Mouse (Mus musculus): ENCODE data around the gene Zfhx3.

Gene Zfhx3

DNA sequence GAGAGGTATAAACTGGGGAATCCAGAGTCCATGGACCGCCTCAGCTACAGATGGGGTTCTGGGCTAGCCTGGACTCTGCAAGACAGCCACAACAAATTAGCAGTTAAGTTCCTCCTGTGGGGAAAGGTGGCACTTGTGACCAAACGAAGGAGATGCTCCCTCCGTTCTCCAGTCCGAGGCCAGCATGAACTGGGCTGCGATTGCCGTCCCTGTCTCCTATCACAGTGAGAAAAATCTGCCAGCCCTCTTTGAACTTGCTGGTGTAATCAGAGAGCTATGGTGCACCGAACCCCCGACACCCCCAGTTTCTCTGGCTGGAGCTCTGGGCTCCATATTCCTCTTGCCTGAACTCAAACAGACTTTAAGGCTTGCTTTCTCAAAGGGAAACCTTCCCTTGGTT, 945.4 kb downstream of the Zfhx3 start:
- DNase-seq (ENCODE audit: low spot score in 2 of 2) = no peak

DNA sequence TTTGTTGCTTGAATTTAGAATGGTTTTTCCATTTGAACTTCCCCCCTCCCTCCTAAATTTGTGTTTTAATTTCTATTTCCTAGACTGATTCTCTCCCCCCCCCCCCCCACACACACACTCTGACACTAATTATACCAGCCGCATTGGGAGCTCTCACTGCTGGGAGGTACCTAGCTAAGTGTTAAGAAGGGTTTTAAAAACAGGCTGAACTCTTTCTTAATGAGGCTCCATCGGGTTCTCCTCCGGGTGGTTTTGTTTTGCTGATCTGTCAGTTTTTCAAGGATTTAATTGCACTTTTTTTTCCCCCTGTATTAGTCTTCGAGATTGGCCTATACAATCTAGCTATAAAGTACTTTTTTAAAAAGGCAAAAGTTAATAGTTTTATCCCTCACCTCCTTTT, 946.5 kb downstream of the Zfhx3 start:
- DNase-seq (ENCODE audit: low spot score in 2 of 2) = no peak

DNA sequence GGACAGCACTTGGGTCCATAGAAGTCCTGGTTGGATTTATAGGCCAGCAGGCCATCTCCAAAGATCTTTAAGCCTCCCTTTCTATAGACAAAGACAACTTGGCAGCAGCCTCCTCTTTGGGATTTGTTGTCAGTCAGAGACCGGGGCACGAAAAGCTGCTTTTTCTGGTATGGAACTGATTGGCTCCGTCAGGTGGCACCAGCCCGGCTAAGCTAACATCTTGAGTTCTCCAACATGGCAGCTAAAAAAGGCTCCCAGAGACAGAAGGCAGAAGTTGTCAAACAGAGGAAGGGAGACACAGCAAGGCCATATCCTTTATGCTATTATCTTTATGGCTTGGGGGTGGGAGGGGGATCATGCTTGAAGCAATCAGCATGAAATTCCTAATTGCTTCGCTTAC, 947.0 kb downstream of the Zfhx3 start:
- DNase-seq (ENCODE audit: low spot score in 2 of 2) = no peak

DNA sequence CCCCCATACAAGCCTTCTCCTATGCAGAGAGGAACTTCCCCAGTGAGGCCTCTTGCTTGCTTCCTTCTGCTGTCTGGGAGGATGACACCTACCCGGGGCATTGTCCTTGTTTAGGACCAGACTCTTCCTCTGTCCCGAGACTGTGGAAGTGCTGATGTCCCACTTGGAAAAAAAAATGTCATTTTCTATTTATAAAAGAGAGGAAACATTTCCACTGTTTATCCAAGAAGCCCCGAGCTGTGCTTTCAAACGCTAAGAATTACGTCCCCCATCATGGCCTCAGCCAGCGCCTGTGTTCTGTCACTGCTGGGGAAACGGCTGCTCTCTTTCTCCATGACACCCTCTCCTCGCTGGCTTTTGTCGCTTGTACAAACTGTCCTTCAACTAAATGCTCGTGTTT, 951.8 kb downstream of the Zfhx3 start:
- DNase-seq (ENCODE audit: low spot score in 2 of 2) = no peak

DNA sequence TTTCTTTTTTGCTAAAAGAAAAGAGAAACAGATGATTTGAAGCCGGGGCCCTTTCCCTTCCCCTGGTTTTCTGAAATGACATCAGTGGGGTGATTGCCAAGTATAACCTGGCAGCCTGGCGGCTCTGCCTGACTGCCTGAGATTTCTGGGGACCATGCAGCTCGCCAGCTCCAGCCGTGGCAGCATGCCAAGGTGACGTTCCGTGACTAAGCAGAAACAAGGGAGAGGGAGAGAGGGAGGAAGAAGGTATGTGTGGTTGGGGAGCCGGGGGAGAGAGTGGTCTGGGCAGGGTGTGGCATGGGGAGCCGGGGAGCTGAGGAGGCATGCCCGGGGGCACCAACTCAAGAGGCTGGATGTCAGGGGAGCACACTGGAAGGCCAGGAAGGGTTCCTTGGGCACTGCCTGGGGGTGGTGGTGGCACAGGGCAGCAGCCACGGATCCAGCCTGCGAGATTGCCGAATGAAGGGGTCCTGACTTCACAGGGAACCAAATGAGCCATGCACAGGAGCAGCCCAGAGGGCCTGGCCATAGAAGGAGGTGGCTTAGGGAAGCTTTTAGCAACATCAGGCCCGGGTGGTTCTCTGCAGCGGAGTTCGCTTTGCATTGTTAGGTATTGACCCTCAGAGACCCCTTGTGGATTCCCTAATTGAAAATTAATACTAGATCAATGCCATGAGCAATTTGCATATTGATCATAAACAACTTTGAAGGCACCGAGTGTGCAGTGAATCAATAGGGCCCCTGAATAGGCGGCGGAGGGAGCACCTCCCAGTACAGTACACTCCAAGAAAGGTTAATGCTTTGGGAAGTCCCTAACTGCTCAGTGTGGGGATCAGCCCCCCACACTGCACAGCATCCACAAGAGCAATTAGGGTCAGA, 954.3 kb downstream of the Zfhx3 start:
- peak; percentile 67 to 73 for DNase-seq (ENCODE audit: low spot score in 2 of 2)

DNA sequence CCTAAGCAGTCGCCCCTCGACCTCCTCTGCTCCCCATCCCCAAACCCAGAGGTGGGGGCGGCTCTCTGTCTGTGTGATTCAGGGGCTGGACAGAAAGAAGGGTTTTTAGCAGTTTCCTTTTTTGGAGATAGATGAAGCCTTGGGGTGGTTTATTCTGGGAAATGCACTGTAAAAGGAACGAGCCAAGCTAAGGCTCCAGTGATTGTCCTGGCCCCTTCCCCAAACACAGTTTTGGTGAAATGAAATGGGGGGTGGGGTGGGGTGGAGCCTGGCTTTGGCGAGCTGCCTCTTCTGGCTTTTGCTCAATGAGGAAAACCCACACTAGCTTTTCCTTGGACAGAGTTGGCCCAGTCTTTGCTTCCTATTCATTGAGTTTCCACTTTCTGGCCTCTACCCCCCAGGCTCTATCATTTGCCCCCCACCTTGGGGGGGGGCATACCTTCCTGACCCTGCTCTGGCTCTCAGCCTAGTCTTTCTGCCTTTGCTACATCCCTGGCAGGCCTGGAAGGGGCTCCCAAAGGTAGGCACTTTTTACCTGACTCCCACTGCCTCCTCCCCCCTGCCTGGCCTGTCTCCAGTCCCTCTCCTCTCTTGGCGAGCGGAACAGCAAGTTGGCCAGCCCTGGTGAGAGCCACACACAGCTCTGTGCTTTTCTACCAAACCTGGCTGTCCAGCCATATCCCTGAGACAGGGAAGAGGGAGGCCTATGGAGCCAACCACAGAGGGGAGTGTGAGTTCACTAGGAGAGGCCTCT, 955.1 kb downstream of the Zfhx3 start:
- DNase-seq (ENCODE audit: low spot score in 2 of 2) = no peak

DNA sequence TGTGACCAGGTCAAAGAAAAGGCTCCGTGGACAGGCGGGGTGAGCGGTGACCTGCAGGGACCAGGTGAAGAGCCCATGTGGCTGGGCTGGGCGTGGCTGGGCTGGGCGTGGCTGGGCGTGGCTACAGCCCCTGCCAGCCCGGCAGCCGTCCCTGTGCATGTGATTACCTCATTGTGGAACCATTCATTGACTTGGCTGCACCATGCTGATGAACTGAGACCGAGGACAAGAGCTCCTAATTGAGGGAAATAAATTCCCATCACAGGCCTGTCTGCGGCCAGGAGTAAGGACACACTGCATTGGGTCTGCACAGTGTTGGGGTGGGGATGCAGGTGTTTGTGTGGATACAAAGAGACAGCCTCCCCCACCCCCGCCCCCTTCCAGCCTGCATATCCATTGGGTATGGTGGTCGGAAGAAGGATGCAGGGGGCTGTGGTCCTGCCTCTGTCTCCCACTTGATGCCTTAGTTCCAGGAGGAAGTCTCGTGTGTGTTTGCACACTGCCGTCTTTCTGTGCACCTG, 956.9 kb downstream of the Zfhx3 start:
- DNase-seq (ENCODE audit: low spot score in 2 of 2) = no peak

DNA sequence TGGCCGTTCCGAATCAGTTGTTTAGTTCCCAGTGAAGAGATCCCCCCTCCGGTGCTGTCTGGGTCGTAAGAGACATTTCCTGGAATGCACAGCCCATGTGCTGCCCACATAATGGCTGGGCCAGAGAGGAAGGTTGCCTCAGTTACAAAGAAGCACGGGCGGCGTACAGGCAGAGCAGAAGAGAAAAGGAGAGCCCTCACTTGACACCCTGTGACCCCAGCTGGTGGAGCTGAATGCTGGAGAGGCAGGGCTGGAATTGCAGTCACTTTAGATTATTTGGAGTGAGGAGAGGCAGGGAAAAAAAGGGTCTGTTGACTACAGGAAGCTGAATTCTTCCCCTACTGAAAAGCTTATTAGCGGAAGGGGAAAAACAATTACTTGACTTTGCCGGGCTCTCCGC, 958.1 kb downstream of the Zfhx3 start:
- no peak for DNase-seq (ENCODE audit: low spot score in 2 of 2)

DNA sequence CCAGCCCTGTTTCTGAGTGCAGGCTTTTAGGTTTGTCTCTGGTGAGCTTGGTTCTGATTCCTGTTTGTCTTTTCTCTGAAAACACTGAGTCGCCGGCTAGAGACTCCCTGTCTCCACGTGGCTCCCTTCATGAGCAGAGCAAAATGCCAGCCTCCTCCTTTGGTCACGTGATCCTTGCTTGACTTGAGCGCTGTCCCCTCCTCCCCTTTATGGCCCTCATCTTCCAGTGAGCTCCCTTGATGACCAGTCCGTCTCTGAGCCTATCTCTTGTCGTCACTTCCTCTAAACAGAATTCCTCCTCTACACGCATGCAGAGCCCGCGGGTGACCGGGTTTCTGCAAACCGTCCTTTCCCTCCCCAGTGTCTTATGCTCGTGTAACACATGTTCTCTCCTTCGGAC, 958.8 kb downstream of the Zfhx3 start:
- DNase-seq (ENCODE audit: low spot score in 2 of 2) = no peak

DNA sequence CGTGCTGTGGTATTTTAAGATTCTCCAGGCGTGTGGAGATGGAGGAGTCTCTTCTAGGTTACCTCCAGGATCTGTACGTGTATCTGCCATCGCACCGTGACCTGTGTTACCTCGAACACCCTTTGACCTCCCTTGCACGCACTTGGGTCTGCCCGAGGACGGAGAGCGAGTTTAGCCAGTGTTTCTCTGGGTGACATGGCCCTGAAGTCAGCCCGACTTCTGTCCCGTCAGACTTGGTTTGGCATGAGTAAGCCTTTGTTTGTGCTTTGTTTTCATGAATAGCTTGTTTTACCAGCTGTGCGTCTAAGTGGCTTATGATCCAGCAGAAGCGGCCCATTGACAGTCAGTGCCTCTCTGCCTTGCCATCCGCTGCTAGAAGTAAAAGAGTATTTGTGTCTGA, 961.1 kb downstream of the Zfhx3 start:
- peak; percentile 25 to 47 for DNase-seq (ENCODE audit: low spot score in 2 of 2)

DNA sequence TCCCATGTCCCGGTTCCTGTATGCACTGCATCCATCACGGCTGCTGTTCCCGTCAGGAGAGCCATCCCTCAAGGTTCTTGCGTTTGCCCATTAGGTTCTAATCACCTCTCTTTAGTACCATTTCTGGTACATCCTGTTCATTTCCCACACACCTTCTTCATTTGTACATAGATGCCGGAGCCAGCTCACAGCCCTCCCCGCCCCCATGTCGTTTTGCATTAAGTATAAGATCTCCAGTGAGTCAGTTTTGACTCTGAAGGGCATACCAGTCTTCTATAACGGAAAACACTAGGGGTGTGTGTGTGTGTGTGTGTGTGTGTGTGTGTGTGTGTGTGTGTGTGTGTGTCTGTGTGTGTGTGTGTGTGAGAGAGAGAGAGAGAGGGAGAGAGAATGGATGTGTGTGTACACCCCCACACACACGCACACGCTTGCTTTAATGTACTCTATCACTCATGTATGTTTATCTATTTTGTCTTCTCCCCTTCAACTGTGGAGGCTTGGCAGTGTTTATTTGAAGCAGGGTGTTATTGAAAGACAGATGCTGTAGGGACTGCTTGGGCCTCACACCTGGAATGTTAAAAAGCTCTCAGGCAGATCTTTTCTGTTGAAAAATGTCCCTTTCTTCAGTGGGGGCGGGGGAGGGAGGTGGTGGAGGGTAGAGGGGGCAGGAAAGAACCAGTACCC, 962.0 kb downstream of the Zfhx3 start:
- no peak for DNase-seq (ENCODE audit: low spot score in 2 of 2)

DNA sequence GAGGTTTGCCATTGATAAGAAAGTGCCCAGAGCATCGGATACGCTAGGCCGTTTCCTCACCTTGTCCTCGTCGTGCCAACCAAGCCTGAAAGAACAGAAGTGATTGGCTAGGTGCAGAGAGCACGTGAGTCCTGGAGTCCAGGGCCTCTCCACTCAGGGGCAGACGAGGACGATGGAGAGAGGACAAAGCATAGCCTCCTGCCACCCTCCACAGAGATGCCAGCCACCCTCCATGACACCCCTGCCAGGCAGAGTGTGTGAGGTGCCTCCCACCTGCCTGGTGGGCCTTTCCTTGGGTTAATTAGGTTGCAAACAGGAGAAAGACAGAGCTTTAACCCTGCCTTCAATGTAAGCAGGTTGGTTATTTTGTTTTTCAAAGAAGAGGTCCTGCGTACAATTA, 965.6 kb downstream of the Zfhx3 start:
- no peak for DNase-seq (ENCODE audit: low spot score in 2 of 2)

DNA sequence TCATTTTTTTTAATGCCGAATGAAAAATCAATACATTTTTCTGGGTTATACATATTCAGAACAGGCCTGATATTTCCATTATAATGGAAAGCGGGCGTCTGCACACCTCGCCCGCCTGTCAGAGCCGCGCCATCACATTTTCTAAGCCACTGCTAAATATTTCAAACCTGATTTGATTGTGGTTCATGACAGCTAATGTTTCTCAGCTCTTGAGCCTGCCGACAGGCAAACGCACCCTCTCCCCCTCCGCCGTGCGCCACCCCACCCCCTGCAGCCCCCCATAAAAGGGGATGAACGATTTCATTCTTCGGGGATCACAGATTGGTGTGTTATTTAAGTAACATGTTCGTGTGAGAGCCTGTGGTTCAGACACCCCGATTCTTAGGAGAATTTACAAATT, 966.1 kb downstream of the Zfhx3 start:
- DNase-seq (ENCODE audit: low spot score in 2 of 2) = no peak

DNA sequence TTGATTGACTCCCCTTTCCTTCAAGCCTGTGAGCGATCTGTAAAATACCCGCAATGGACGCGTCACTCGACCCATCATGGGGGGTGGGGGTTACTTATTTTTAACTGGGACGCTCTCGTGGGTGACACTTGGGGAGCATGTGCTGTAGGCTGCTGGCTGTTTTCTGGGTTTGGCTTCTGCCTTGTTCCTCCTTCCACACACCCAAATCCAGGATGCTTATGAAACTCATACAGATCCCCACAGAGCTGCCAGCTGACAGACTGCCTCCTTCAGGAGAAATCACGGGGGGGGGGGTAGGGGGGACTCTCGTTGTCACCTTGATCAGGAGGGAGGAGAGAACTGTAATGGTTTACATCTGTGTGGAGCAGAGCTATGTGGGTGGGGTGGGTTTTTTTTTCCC, 966.6 kb downstream of the Zfhx3 start:
- no peak for DNase-seq (ENCODE audit: low spot score in 2 of 2)

DNA sequence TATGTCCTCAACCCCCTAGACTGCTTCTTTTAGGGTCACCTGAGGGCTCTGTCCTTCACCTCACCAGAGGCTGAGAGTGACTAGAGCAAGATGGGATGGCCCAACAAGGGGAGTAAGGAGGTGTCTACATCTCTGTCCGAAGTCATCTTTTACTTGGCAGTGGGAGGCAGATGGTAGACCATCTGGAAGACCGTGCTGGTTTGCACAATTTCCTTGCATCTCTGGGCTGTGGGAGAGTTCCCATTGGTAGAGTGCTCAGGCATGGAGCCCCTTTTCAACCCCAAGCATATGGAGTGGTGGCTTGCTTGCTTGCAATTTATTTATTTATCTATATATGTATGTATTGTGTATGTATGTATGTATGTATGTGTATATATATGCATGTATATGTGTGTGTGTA, 967.0 kb downstream of the Zfhx3 start:
- DNase-seq (ENCODE audit: low spot score in 2 of 2) = no peak

DNA sequence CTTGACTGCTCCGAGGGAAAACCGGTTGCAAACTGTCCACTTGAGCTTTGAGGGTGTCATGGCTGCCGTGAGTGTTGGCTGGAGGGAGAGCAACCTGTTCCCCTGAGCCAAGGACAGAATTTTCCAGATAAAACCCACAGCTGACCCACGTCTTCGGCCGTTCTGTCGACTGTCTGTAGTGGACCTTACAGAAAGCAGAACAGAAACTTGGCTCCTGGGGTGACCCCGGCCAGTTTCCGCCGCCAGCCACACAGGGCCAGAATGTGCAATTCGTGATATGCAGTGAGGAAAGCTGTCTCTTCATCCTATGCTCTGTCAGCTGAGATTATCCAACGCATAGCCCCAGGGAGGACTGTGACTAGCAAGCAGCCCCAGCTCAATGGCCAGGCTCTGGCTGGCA, 968.4 kb downstream of the Zfhx3 start:
- DNase-seq (ENCODE audit: low spot score in 2 of 2) = no peak

DNA sequence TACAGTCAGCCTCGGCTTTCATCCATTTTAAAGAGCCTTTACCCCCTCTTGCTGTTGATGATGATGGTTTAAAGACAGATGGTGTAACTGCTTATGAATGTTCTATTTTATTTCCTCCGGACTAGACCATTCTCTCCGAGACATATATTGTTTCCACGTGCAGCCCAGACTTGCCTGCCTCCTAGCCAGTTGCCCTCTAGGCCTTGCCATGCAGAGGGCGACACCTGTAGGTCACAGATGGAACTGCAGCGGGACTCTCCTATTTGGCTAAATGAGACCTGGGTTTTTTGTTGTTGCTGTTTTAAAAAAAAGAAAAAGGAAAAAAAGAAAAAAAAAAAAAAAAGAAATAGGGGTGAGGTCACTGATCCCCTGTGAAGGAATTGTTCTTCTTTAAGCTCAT, 969.1 kb downstream of the Zfhx3 start:
- peak; percentile 75 to 78 for DNase-seq (ENCODE audit: low spot score in 2 of 2)

DNA sequence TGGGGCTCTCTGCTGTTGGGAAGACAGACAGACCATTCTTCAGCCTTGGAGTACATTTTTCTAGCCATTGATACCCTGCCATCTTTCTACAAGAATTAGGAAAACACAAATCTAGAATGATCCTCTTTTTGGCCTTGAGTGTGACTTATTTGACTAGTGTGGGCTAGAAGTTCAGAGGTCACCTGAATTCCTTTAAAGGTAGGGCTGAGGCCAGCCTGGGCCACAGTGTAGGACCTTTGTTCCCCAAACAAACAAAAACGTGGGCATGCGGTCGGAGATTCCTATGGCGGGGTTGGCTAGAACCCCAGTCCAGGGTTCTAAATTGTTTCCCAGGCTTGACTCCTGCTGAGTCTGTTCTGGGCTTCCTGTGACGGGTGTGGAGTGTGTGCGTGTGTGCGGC, 970.6 kb downstream of the Zfhx3 start:
- DNase-seq (ENCODE audit: low spot score in 2 of 2) = no peak

DNA sequence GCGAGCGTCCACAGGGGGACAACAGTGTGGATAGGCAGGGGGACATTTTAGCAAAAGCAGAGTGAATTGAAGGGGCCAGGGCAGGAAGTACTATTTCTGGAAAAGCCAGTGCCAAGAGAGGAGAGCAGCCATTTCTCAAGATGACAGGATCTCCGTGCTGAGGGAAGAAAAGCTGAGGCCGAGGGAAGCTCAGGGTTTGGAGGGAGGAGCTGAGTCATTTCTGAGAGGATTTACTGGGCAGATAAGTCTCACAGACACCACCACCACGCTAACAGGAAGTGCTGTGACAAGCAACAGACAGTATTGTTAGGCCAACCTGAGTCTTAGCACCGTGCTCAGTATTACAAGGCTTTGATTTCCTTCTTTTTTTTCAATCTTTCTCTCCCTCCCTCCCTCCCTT, 973.0 kb downstream of the Zfhx3 start:
- DNase-seq (ENCODE audit: low spot score in 2 of 2) = no peak

DNA sequence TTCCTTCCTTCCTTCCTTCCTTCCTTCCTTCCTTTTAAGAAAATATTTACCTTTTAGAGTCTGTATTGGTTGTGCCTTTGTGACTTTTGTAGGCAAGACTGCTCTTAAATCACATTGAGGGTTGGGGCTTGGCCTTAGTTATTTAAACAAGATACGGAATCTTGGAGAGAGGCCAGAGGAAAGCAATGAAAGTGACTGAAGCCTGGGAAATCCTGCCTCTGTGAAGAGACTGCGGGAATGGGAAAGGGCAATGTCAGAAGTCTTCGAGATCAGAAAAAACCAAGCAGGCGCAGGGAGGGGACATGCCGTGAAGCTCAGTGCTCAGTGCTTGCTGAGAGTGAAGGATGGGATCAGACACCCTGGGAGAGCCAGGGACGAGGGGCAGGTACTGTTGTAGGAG, 973.4 kb downstream of the Zfhx3 start:
- no peak for DNase-seq (ENCODE audit: low spot score in 2 of 2)

DNA sequence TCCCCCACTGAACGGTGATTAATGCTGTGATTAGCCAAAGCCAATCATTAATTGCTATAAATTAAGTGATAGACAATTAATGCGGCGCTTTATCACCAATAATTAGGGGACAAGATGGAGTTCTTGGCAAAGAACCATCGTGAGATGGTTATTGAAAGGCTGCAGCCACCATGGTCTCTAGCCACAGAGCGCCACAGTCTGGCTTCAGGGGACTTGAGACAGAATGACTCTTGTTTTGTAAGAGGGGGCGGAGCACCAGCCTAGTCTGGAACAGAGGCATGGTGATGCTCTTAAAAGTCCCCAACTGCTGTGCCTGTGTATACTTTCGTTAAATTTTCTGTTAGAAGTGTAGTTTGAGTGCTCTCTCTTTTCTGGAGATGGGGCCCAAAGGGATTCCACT, 977.7 kb downstream of the Zfhx3 start:
- DNase-seq (ENCODE audit: low spot score in 2 of 2) = no peak

DNA sequence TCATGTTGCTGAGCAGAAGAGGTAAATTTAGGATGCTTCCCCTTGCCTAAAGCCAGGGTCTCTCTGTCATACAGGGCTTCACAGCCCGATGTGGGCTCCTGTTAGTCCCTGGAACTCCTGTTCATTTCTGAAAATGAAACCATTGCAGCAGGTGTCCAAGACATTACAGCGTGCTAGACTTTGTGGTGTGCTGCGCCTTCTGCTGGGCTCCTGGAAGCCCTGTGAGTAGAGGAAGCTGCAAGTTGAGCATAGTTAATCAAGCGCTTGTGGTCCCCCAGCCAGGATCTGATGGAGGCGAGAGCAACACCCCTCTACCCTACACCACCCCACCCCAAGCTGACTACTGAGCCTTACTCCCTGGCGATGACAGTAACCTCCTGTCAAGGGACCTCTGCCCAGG, 980.7 kb downstream of the Zfhx3 start:
- DNase-seq (ENCODE audit: low spot score in 2 of 2) = no peak

Measured in urinary bladder, adult 18-20 months (tissue).